Mouse (Mus musculus): Measurements from ENCODE around the gene Tmem174. TPM values are rescaled to one million over a fixed set of nuclear protein-coding genes. Genes with fewer than 3 reads are reported as not detected.

The Tmem174 gene
- polyA plus RNA-seq, 1 experiment, result not detected

DNA sequence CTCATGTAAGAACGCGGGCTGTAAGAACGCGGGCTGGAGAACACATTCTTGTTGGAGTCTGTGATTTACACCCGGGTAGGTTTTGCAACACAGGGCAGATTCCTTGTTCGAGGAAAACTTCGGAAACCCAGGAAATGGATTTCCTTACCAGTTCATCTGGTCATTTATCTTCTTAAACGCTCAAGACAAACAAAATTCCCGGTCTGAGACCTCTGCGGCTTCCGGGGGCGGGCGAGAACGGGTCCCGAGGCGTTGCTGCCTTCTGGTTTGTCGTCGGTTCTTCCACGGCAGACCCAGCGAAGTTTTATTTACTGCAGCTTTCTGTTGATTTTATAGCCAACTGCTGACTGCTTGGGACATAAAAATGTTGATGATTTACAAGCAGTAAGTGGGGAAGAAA, 10.5 kb downstream of the Tmem174 start:
- no peaks in the 10 kb centered on the region for H3K79me2 ChIP-seq (ENCODE audit: control insufficient read depth, insufficient read depth)
- TF ChIP-seq MAX (IDR thresholded peaks at IDR 0.05), result no peak
- no peak for TF ChIP-seq CTCF (IDR thresholded peaks at IDR 0.05; ENCODE audit: control insufficient read depth, insufficient read depth, insufficient read length)
- no peak for TF ChIP-seq CEBPB (IDR thresholded peaks at IDR 0.05; ENCODE audit: low read depth)
- no peak for TF ChIP-seq USF1 (IDR thresholded peaks at IDR 0.05; ENCODE audit: low read depth)
- TF ChIP-seq FOSL1 (IDR thresholded peaks at IDR 0.05; ENCODE audit: insufficient read depth, low read length, poor library complexity, severe bottlenecking), result no peak
- no peak for TF ChIP-seq MYOG (IDR thresholded peaks at IDR 0.05; ENCODE audit: control insufficient read depth, extremely low read depth, insufficient read length)
- no peak for TF ChIP-seq MYOD1 (IDR thresholded peaks at IDR 0.05; ENCODE audit: control insufficient read depth, insufficient read length, low read depth)
- no peak overlapping the region for H3ac ChIP-seq (ENCODE audit: control insufficient read depth, insufficient read length, low read depth)
- H3K36me3 ChIP-seq (ENCODE audit: control insufficient read depth, insufficient read depth), result no peaks in the 10 kb centered on the region
- no peak overlapping the region for H3K4me3 ChIP-seq (ENCODE audit: insufficient read depth, poor library complexity, severe bottlenecking)
- no peaks in the 10 kb centered on the region for H3K27me3 ChIP-seq (ENCODE audit: control insufficient read depth, insufficient read depth, insufficient read length)
- no peaks in the 10 kb centered on the region for H3K79me3 ChIP-seq (ENCODE audit: low read depth)

DNA sequence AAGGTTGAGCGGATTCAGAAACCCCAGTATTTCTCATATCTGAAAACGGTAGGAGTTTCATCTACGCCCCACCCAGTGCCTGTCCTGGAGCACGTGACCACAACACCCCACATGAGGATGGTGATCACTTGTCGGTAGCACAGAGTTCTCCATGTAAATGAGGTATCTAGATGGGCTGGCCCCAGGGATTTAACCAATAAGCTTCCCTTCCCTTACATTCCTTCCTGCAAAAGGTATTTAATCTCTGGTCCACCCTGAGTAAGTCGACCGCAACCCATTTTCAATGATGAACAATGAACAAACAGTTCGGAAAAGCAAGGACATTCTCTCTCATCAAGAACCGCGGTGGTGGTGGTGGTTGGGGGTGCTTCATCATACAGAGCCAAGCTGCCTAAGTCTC, 12.7 kb downstream of the Tmem174 start:
- no peaks in the 10 kb centered on the region for H3K27me3 ChIP-seq (ENCODE audit: control insufficient read depth, insufficient read depth, insufficient read length)
- no peak overlapping the region for H3ac ChIP-seq (ENCODE audit: control insufficient read depth, insufficient read length, low read depth)
- TF ChIP-seq MYOG (IDR thresholded peaks at IDR 0.05; ENCODE audit: control insufficient read depth, extremely low read depth, insufficient read length), result no peak
- no peak for TF ChIP-seq CEBPB (IDR thresholded peaks at IDR 0.05; ENCODE audit: low read depth)
- no peak for TF ChIP-seq MAX (IDR thresholded peaks at IDR 0.05)
- TF ChIP-seq USF1 (IDR thresholded peaks at IDR 0.05; ENCODE audit: low read depth), result no peak
- TF ChIP-seq MYOD1 (IDR thresholded peaks at IDR 0.05; ENCODE audit: control insufficient read depth, insufficient read length, low read depth), result no peak
- TF ChIP-seq FOSL1 (IDR thresholded peaks at IDR 0.05; ENCODE audit: insufficient read depth, low read length, poor library complexity, severe bottlenecking), result no peak
- no peak for TF ChIP-seq CTCF (IDR thresholded peaks at IDR 0.05; ENCODE audit: control insufficient read depth, insufficient read depth, insufficient read length)
- no peaks in the 10 kb centered on the region for H3K36me3 ChIP-seq (ENCODE audit: control insufficient read depth, insufficient read depth)
- H3K79me2 ChIP-seq (ENCODE audit: control insufficient read depth, insufficient read depth), result no peaks in the 10 kb centered on the region
- H3K4me3 ChIP-seq (ENCODE audit: insufficient read depth, poor library complexity, severe bottlenecking), result no peak overlapping the region
- no peaks in the 10 kb centered on the region for H3K79me3 ChIP-seq (ENCODE audit: low read depth)

DNA sequence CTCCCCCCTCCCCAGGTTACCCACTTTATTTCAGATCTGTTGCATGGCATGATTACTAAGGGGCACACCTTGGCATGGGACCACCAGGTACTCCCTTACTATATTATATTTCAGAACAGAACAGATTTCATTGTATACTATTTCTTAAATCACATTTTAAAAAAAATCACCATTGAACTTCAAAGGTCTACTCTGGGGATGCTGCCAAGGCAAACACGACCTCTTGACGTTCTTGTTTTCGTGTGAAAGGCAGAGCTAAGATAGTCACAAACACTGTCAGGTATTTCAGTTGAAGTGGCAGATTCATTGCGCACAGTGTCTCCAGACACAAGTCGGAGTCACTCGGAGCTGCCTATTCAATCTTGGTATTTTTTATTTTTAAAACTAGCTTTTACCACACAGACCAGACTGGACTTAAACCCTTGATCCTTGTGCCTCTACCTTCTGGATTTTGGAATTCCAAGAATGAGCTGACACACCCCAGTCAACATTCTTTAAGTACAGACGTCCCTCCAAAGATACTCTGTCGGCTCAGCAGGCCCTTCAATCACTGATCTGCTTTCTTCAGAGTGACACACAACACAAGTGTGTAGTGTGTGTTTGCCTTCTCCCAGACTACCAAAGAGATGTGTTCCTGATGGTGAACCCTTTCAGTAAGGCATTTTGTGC, 14.2 kb downstream of the Tmem174 start:
- H3K27me3 ChIP-seq (ENCODE audit: control insufficient read depth, insufficient read depth, insufficient read length), result no peaks in the 10 kb centered on the region
- H3K79me3 ChIP-seq (ENCODE audit: low read depth), result no peaks in the 10 kb centered on the region
- no peak overlapping the region for H3ac ChIP-seq (ENCODE audit: control insufficient read depth, insufficient read length, low read depth)
- no peaks in the 10 kb centered on the region for H3K36me3 ChIP-seq (ENCODE audit: control insufficient read depth, insufficient read depth)
- no peak for TF ChIP-seq MYOG (IDR thresholded peaks at IDR 0.05; ENCODE audit: control insufficient read depth, extremely low read depth, insufficient read length)
- TF ChIP-seq FOSL1 (IDR thresholded peaks at IDR 0.05; ENCODE audit: insufficient read depth, low read length, poor library complexity, severe bottlenecking), result no peak
- TF ChIP-seq CEBPB (IDR thresholded peaks at IDR 0.05; ENCODE audit: low read depth), result no peak
- H3K79me2 ChIP-seq (ENCODE audit: control insufficient read depth, insufficient read depth), result no peaks in the 10 kb centered on the region
- no peak overlapping the region for H3K4me3 ChIP-seq (ENCODE audit: insufficient read depth, poor library complexity, severe bottlenecking)

DNA sequence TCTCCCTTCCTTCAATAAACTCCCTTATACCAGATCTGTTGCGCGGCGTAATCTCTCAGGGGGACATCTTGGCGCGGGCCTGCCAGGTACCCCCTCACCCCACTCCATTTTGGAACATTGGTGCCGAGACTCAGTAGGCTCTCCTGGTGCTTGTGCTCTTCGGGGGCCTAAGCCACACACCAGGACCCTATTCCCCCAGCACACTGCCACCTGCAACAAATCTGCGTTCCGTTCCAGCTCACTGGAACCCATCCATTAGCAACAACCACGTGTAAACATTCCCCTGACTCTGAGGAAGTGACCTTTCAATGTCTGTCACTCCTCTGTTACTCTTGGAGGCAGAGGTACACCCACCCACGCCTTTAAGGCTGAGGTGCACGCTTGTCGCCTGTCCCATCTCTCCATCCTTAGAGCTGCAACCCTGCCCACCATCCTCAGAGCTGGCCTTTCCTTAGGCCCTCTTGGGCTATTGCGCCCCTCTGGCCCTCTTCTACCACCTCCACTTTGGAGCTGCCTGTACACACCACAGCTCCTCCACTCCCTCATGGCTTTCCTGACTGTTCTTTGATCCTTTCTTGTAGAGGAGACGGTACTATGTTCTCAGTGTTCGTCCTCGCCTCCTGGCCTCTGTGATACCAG, 19.7 kb downstream of the Tmem174 start:
- H3K79me3 ChIP-seq (ENCODE audit: low read depth), result no peaks in the 10 kb centered on the region
- H3K36me3 ChIP-seq (ENCODE audit: control insufficient read depth, insufficient read depth), result no peaks in the 10 kb centered on the region
- H3K27me3 ChIP-seq (ENCODE audit: control insufficient read depth, insufficient read depth, insufficient read length), result no peaks in the 10 kb centered on the region
- no peak for TF ChIP-seq MAX (IDR thresholded peaks at IDR 0.05)
- no peak for TF ChIP-seq FOSL1 (IDR thresholded peaks at IDR 0.05; ENCODE audit: insufficient read depth, low read length, poor library complexity, severe bottlenecking)
- H3K79me2 ChIP-seq (ENCODE audit: control insufficient read depth, insufficient read depth), result no peaks in the 10 kb centered on the region
- no peak overlapping the region for H3ac ChIP-seq (ENCODE audit: control insufficient read depth, insufficient read length, low read depth)
- H3K4me3 ChIP-seq (ENCODE audit: insufficient read depth, poor library complexity, severe bottlenecking), result no peak overlapping the region

DNA sequence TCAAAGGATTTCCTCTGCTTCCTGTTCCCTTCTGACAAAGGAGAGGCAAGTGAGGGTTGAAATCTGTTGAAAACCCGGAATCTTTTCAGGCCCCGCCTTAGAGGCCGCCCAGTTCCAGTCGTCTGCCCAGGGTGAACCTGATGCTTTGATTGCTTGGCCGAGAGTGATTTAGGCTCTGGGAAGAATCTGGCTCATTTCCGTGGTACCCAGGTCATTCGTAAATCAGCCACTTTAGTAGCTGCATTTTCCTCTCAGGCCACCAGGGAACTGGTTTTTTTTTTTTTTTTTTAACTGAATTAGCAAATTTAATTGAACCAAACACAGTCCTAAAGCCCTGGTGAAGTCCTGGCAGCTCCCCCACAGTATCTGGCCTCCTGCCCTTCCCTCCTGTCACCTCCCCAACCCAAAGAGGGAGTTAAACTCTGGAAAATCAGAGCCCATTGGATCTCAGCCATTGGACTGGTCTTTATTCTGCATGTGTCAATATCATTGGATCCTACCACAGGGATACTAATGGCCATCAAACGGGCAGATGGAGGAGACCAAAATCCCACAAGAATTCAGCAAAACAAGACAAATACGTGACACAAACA, 29.2 kb downstream of the Tmem174 start:
- TF ChIP-seq CTCF (IDR thresholded peaks at IDR 0.05; ENCODE audit: control insufficient read depth, insufficient read depth, insufficient read length) (no peak), CEBPB (IDR thresholded peaks at IDR 0.05; ENCODE audit: low read depth) (no peak), MYOD1 (IDR thresholded peaks at IDR 0.05; ENCODE audit: control insufficient read depth, insufficient read length, low read depth) (no peak), FOSL1 (IDR thresholded peaks at IDR 0.05; ENCODE audit: insufficient read depth, low read length, poor library complexity, severe bottlenecking) (no peak), USF1 (IDR thresholded peaks at IDR 0.05; ENCODE audit: low read depth) (no peak), MAX (IDR thresholded peaks at IDR 0.05) (no peak), MYOG (IDR thresholded peaks at IDR 0.05; ENCODE audit: control insufficient read depth, extremely low read depth, insufficient read length) (no peak)
- Histone ChIP-seq H3K27me3 (ENCODE audit: control insufficient read depth, insufficient read depth, insufficient read length) (no peaks in the 10 kb centered on the region), H3K36me3 (ENCODE audit: control insufficient read depth, insufficient read depth) (no peaks in the 10 kb centered on the region), H3K79me3 (ENCODE audit: low read depth) (no peaks in the 10 kb centered on the region), H3K79me2 (ENCODE audit: control insufficient read depth, insufficient read depth) (no peaks in the 10 kb centered on the region), H3K4me3 (ENCODE audit: insufficient read depth, poor library complexity, severe bottlenecking) (no peak overlapping the region), H3ac (ENCODE audit: control insufficient read depth, insufficient read length, low read depth) (no peak overlapping the region)

DNA sequence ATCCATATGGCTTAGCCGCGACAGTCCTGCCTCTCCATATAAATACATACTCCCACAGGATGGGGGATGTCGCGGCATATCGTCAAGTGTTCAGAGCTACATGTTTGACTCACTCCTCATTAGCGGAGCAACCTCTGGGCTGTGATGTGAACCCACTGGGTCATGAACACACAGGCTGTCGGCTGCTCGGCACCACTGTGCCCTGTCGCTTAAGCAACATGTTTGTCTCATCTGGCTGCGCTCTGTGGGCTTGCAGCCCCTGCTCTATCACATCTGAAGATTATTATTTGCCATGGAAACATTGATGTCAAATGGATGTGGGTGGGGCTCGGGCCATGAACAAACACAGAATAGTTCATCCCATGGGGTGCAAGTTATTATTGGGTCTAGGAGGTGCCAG, 33.4 kb downstream of the Tmem174 start:
- Histone ChIP-seq H3ac (ENCODE audit: control insufficient read depth, insufficient read length, low read depth) (no peak overlapping the region), H3K79me3 (ENCODE audit: low read depth) (no peaks in the 10 kb centered on the region), H3K4me3 (ENCODE audit: insufficient read depth, poor library complexity, severe bottlenecking) (no peak overlapping the region), H3K27me3 (ENCODE audit: control insufficient read depth, insufficient read depth, insufficient read length) (no peaks in the 10 kb centered on the region), H3K79me2 (ENCODE audit: control insufficient read depth, insufficient read depth) (no peaks in the 10 kb centered on the region), H3K36me3 (ENCODE audit: control insufficient read depth, insufficient read depth) (no peaks in the 10 kb centered on the region)
- TF ChIP-seq CTCF (IDR thresholded peaks at IDR 0.05; ENCODE audit: control insufficient read depth, insufficient read depth, insufficient read length), result no peak
- no peak for TF ChIP-seq MYOD1 (IDR thresholded peaks at IDR 0.05; ENCODE audit: control insufficient read depth, insufficient read length, low read depth)
- no peak for TF ChIP-seq MYOG (IDR thresholded peaks at IDR 0.05; ENCODE audit: control insufficient read depth, extremely low read depth, insufficient read length)
- TF ChIP-seq FOSL1 (IDR thresholded peaks at IDR 0.05; ENCODE audit: insufficient read depth, low read length, poor library complexity, severe bottlenecking), result no peak
- TF ChIP-seq MAX (IDR thresholded peaks at IDR 0.05), result no peak
- no peak for TF ChIP-seq CEBPB (IDR thresholded peaks at IDR 0.05; ENCODE audit: low read depth)
- no peak for TF ChIP-seq USF1 (IDR thresholded peaks at IDR 0.05; ENCODE audit: low read depth)
